Mouse (Mus musculus) embryonic fibroblast, embryonic 13.5 days (primary cell): Measurements from ENCODE around the gene Ece2.

Experiments used
- CTCF ChIP-seq: IDR thresholded peaks from 2 replicates; pipeline ENCODE4 v1.5.1; 2011; ENCODE audit warnings: mild to moderate bottlenecking, control low read depth, low read length, moderate library complexity, borderline replicate concordance; ENCODE audit not compliant: insufficient read depth
- POLR2A ChIP-seq: IDR thresholded peaks from 2 replicates; pipeline ENCODE4 v1.6.1; 2011; ENCODE audit warnings: low read depth, mild to moderate bottlenecking, control low read depth, low read length, moderate library complexity

GRCm38 (mm10) chr16:20611357-20612227 lies 18.0 kb upstream of the Ece2 start, which contains the start of the genes Eef1akmt4, Gm49333 and Alg3:
- TF ChIP-seq CTCF = no peak
- peak; percentile 77 for TF ChIP-seq POLR2A
